Mouse (Mus musculus): ENCODE results near the gene Zbtb41.

GRCm38 (mm10) chr1:139421875-139422791, at the start of gene Zbtb41:
- TF ChIP-seq POLR2A (IDR thresholded peaks at IDR 0.05; ENCODE audit: insufficient read length, low read depth) = peak; percentile 72
- TF ChIP-seq TCF12 (IDR thresholded peaks at IDR 0.05; ENCODE audit: insufficient read depth, poor library complexity, severe bottlenecking) = no peak
- TF ChIP-seq TCF3 (IDR thresholded peaks at IDR 0.05; ENCODE audit: insufficient read length, low read depth) = no peak
- no peak for TF ChIP-seq MAX (IDR thresholded peaks at IDR 0.05; ENCODE audit: low read depth)
- TF ChIP-seq E2F4 (IDR thresholded peaks at IDR 0.05; ENCODE audit: insufficient read depth) = no peak
- no peak for TF ChIP-seq USF1 (IDR thresholded peaks at IDR 0.05; ENCODE audit: low read depth)
- TF ChIP-seq POLR2AphosphoS2 (IDR thresholded peaks at IDR 0.05; ENCODE audit: insufficient read length, low read depth) = peak; percentile 36
- TF ChIP-seq SRF (IDR thresholded peaks at IDR 0.05; ENCODE audit: control insufficient read depth, insufficient read length, low read depth) = no peak
- TF ChIP-seq MYOG (IDR thresholded peaks at IDR 0.05; ENCODE audit: control insufficient read depth in 1 of 3, insufficient read depth in 1 of 3, insufficient read length in 2 of 3, low read depth in 2 of 3) = no peak

All from myocyte (in vitro differentiated cells).